Mouse (Mus musculus) thymus, adult 2 months (tissue): ENCODE measurements around the gene Akap13.

ENCODE experiments used
- CTCF ChIP-seq: fragments of 200-500 bp; IDR thresholded peaks from 2 replicates; pipeline ENCODE4 v1.5.1; 2012; ENCODE audit warnings: mild to moderate bottlenecking, control low read depth, low read length, moderate library complexity, borderline replicate concordance; ENCODE audit not compliant: control insufficient read depth, poor library complexity, insufficient read depth; ENCODE audit errors: extremely low read depth
- POLR2A ChIP-seq: fragments of 200-500 bp; IDR thresholded peaks from 2 replicates; pipeline ENCODE4 v1.6.1; 2012; ENCODE audit warnings: mild to moderate bottlenecking, low read length, control low read depth, moderate library complexity; ENCODE audit not compliant: control insufficient read depth, poor library complexity, insufficient read depth; ENCODE audit errors: extremely low read depth

- TF ChIP-seq CTCF: no peak
- TF ChIP-seq POLR2A: no peak
Measured at GRCm38 (mm10) chr7:75578647-75579046, 123.3 kb downstream of the Akap13 start.
